ENCODE assay signal across 11 mouse cellular contexts in genomic region chr1:163281450-163282198, GRCm38 (mm10). TPM values are rescaled to one million over a fixed set of nuclear protein-coding genes. Genes with fewer than 3 reads are reported as not detected.
DNase-seq lines count a peak whose midpoint lies in the region; ATAC-seq lines count a peak whose summit lies in the region.
"Had no signal": no experiment of that assay in that cellular context is flagged by ENCODE, and none has a peak within 500 bp of the region (broad histone marks: within the 10 kb centered on the region; RNA-seq: fewer than 3 reads in every experiment).

No protein-coding gene starts in this region.

- peaks cover 6% of the 10 kb centered on the region for H3K4me1 ChIP-seq in hindbrain, embryonic 16.5 days (ENCODE audit: control insufficient read depth, insufficient read depth, low read depth, low read length)
- H3K4me1 ChIP-seq in hindbrain, embryonic 13.5 days (replicated peaks), result peaks cover 8% of the 10 kb centered on the region
- H3K4me1 ChIP-seq in forebrain, embryonic 13.5 days, result peaks cover 28% of the 10 kb centered on the region

- whole genome bisulfite sequencing in hindbrain, embryonic 16.5 days, result 59% methylated on average over 7 of the region's 7 CpGs
- 72% methylated on average over 7 of the region's 7 CpGs for WGBS in hindbrain, embryonic 13.5 days
- WGBS in forebrain, embryonic 13.5 days, result 37% methylated on average over 7 of the region's 7 CpGs

- no peak overlapping the region for H3K4me2 ChIP-seq in hindbrain, embryonic 16.5 days (ENCODE audit: low read length)
- H3K4me2 ChIP-seq in hindbrain, embryonic 13.5 days, result no peak overlapping the region
- no peak overlapping the region for H3K4me2 ChIP-seq in forebrain, embryonic 13.5 days

- H3K4me3 ChIP-seq in hindbrain, embryonic 16.5 days (ENCODE audit: low read length), result no peak overlapping the region
- no peak overlapping the region for H3K4me3 ChIP-seq in hindbrain, embryonic 13.5 days
- no peak overlapping the region for H3K4me3 ChIP-seq in forebrain, embryonic 13.5 days

- H3K9ac ChIP-seq in hindbrain, embryonic 16.5 days (ENCODE audit: low read depth, low read length), result no peak overlapping the region
- no peak overlapping the region for H3K9ac ChIP-seq in hindbrain, embryonic 13.5 days
- H3K9ac ChIP-seq in forebrain, embryonic 13.5 days, result no peak overlapping the region

- H3K36me3 ChIP-seq in hindbrain, embryonic 16.5 days (ENCODE audit: control insufficient read depth, insufficient read depth, low read length), result no peaks in the 10 kb centered on the region
- H3K36me3 ChIP-seq in hindbrain, embryonic 13.5 days, result no peaks in the 10 kb centered on the region
- H3K36me3 ChIP-seq in forebrain, embryonic 13.5 days (ENCODE audit: poor library complexity, severe bottlenecking), result no peaks in the 10 kb centered on the region

- peak; percentile 51 for ATAC-seq in hindbrain, embryonic 16.5 days
- no peak for ATAC-seq in hindbrain, embryonic 13.5 days (ENCODE audit: low FRiP score)
- no peak for ATAC-seq in forebrain, embryonic 13.5 days
- ATAC-seq in erythroblast, adult 5-6 weeks (replicated peaks; ENCODE audit: low FRiP score, poor library complexity, severe bottlenecking), result no peak
- ATAC-seq in monocyte, adult 5-6 weeks (replicated peaks; ENCODE audit: insufficient number of reproducible peaks, low FRiP score, low TSS enrichment, poor library complexity, severe bottlenecking), result no peak

- no peaks in the 10 kb centered on the region for H3K27me3 ChIP-seq in hindbrain, embryonic 16.5 days (replicated peaks; ENCODE audit: control insufficient read depth, insufficient read depth, low read length)
- H3K27me3 ChIP-seq in hindbrain, embryonic 13.5 days, result no peaks in the 10 kb centered on the region
- H3K27me3 ChIP-seq in forebrain, embryonic 13.5 days, result no peaks in the 10 kb centered on the region

- peak; percentile 31 for DNase-seq in Muller cell, postnatal 12 days (ENCODE audit: inconsistent ontology term)
- peak; percentile 5 to 37 for DNase-seq in heart, postnatal 14 days
- DNase-seq in testis, postnatal 10 days (ENCODE audit: low spot score), result no peak
- DNase-seq: lung, postnatal 14 days; thymus, adult 2 months had no signal

- 0 out of 2 replicates have a peak overlapping the region, but pooled peaks have one; percentile 8 for H3K27ac ChIP-seq in hindbrain, embryonic 16.5 days (ENCODE audit: low read depth, low read length)
- no peak overlapping the region for H3K27ac ChIP-seq in hindbrain, embryonic 13.5 days
- H3K27ac ChIP-seq in forebrain, embryonic 13.5 days, result 0 out of 2 replicates have a peak overlapping the region, but pooled peaks have one; percentile 3
- H3K27ac ChIP-seq: kidney, postnatal 0 days had no signal

- no peaks in the 10 kb centered on the region for H3K9me3 ChIP-seq in hindbrain, embryonic 16.5 days (ENCODE audit: control insufficient read depth, low read length)
- H3K9me3 ChIP-seq in hindbrain, embryonic 13.5 days, result no peaks in the 10 kb centered on the region
- H3K9me3 ChIP-seq in forebrain, embryonic 13.5 days (replicated peaks), result no peaks in the 10 kb centered on the region

- intact Hi-C loops in heart, postnatal 14 days (cut with DNase I), result no loop called here

RNA-seq across cellular contexts. Expression of gene Prrx1, which starts 31.9 kb away (rescaled TPM):
- 3.9 and 5.6 TPM in 2 replicates for polyA plus RNA-seq in hindbrain, embryonic 16.5 days (2015; fragmentation: Nextera tagmentation; extraction: Ambion mirVana)
- polyA plus RNA-seq in hindbrain, embryonic 13.5 days (2015; fragmentation: Nextera tagmentation; extraction: Ambion mirVana), result 6.4 and 10.6 TPM in 2 replicates
- polyA plus RNA-seq in forebrain, embryonic 13.5 days (2015; fragmentation: Nextera tagmentation; extraction: Ambion mirVana), result 8.6 and 9.1 TPM in 2 replicates
- total RNA-seq in heart, postnatal 14 days (2021), result 10 to 100 TPM; 30.5 to 31.9 TPM
- not detected in 2 replicates for total RNA-seq in erythroblast, adult 5-6 weeks (2015; ENCODE audit: low replicate concordance)
- total RNA-seq in erythroblast, adult 5-6 weeks (2017; ENCODE audit: low replicate concordance), result not detected in 2 replicates
- 0.10 TPM in 1 of 3 replicates, not detected in the others for total RNA-seq in monocyte, adult 5-6 weeks (2017)

Comparison
In these comparisons a context has a peak if more than half of its experiments do, and no peak if none do; other contexts are left out.
1. RNA of gene Prrx1, which starts 31.9 kb away (total RNA-seq): 30.5 to 31.9 TPM in heart, postnatal 14 days; 0.10 TPM in monocyte, adult 5-6 weeks and not detected in erythroblast, adult 5-6 weeks; every median in the first group is over 10 times any median in the second.